Mouse (Mus musculus): ENCODE data around the gene Ntrk3. TPM values are rescaled to one million over a fixed set of nuclear protein-coding genes. Genes with fewer than 3 reads are reported as not detected.

Gene Ntrk3
- polyA plus RNA-seq, 1 experiment from 2014 or later: 0.24 TPM

DNA sequence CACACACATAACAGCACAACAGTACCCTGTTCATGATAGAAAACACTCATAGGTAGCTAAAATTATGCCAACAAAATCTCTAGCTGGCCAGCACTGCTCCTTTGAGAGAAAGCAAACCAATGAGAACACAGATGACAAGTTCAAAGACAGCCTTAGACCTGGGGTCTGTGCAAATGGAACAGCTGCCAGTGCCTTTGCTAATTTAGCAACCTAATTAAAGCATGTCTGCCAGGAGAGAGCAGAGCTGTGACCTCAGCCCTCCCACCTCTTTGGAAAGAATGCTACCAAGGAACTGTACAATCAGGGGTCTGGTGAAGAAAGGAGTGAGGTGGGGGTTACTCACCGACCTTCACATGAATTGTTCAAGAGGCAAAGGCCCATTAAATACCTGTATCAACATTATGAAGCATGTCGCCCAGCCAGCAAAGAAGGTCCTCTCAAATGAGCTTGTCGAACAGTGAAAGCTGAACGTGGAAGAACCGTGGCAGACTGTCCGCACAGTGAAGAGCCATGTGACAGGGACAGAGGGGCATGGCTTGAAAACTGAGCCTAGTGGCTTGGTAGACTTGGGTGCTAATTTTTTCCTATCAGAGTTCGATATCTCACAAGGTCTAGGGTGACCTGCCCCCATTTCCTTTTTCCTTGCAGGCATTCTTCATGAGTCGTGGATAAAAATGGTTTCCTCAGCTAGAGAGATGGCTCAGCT is 476.2 kb downstream of the Ntrk3 start:
- Histone ChIP-seq H3K9ac (no peak overlapping the region), H3K4me3 (no peak overlapping the region), H3K27ac (no peak overlapping the region), H3K9me3 (replicated peaks) (no peaks in the 10 kb centered on the region), H3K4me2 (no peak overlapping the region), H3K36me3 (no peaks in the 10 kb centered on the region), H3K27me3 (replicated peaks) (no peaks in the 10 kb centered on the region), H3K4me1 (no peaks in the 10 kb centered on the region)
- ATAC-seq: no peak
- WGBS (ENCODE audit: insufficient replicate concordance): 59% methylated on average over 8 of the region's 8 CpGs

DNA sequence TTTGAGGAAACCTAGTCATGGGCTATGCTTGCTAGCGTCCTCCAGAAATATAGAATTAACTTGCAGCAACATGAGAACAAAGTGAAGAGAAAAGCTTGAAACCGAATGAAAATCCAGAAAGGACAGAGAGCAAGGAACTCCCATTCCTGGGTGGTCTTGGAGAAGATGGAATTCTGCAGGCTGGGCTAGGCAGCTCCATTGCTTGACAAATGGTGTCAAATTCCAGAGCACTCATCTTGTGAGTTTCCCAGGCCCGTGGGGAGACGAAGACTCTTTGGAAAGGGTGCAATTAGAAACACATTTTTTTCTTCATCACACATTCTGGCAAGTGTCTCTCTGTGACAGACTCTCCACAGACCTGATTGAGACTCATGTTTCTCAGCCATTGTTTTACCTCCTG is 479.7 kb downstream of the Ntrk3 start:
- whole genome bisulfite sequencing (ENCODE audit: insufficient replicate concordance): 23% methylated on average over 4 of the region's 4 CpGs
- Histone ChIP-seq H3K4me3 (no peak overlapping the region), H3K9me3 (replicated peaks) (no peaks in the 10 kb centered on the region), H3K36me3 (no peaks in the 10 kb centered on the region), H3K27me3 (replicated peaks) (no peaks in the 10 kb centered on the region), H3K27ac (no peak overlapping the region), H3K4me2 (no peak overlapping the region), H3K9ac (no peak overlapping the region), H3K4me1 (no peaks in the 10 kb centered on the region)
- no peak for ATAC-seq

DNA sequence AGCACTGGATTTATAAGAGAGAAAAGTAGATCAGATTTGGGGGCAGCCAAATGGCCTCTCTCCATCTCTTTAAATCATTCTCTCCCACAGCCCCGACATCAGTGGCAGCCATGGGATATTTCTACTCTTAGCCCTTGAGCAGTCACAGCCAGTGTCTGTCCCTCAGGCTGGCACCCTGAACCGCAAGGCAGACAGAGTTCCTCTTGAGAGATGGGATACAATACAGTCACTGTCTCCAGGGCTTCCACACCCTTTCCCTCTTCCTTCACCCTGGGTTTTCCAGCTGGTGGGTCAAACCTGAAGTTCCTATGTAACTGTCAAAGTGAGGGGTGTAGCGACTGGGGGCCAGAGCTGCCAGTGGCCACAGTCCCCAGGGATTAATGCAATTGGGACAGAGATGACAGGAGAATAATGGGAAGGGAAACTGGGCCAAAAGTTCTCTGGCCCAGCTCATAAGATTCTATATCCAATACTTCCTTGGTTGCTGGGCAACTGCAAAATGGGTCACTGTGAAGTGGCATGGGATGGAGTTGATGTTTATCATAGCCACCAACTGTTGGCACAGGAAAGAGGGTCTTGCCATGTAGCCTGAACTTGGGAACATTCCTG is 483.9 kb downstream of the Ntrk3 start:
- Histone ChIP-seq H3K9me3 (replicated peaks) (no peaks in the 10 kb centered on the region), H3K4me3 (no peak overlapping the region), H3K27me3 (replicated peaks) (no peaks in the 10 kb centered on the region), H3K4me2 (no peak overlapping the region), H3K27ac (no peak overlapping the region), H3K36me3 (no peaks in the 10 kb centered on the region), H3K9ac (no peak overlapping the region), H3K4me1 (no peaks in the 10 kb centered on the region)
- WGBS (ENCODE audit: insufficient replicate concordance): 57% methylated on average over 3 of the region's 3 CpGs
- ATAC-seq: no peak

DNA sequence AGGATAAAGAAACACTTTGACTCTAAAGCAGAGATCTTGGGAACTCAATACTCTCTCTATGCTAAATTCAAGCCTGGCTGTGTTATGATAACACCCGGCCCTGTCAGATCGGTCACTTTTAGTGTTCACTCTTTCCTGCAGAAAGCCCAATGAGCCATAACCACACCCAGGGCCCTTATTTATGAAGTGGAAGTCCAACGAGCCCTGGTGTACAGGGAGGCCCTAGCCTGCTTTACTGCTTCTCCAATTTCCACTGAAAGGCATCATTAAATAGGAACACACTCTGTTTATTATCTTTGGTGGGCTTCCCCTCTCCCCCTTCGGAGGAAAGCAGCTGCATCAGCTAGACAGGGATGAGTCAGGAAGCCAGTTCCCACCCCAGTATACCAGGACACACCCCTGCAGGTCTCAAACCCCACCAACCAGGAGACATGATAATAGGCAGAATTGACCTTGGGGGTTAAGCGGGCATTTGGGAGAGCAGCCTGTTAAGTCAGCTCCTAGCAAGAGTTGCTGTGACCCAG is 489.6 kb downstream of the Ntrk3 start:
- Histone ChIP-seq H3K27ac (no peak overlapping the region), H3K9ac (no peak overlapping the region), H3K36me3 (no peaks in the 10 kb centered on the region), H3K4me1 (no peaks in the 10 kb centered on the region), H3K4me3 (no peak overlapping the region), H3K9me3 (replicated peaks) (no peaks in the 10 kb centered on the region), H3K27me3 (replicated peaks) (no peaks in the 10 kb centered on the region), H3K4me2 (no peak overlapping the region)
- no peak for ATAC-seq
- WGBS (ENCODE audit: insufficient replicate concordance): 59% methylated on average over 5 of the region's 5 CpGs

DNA sequence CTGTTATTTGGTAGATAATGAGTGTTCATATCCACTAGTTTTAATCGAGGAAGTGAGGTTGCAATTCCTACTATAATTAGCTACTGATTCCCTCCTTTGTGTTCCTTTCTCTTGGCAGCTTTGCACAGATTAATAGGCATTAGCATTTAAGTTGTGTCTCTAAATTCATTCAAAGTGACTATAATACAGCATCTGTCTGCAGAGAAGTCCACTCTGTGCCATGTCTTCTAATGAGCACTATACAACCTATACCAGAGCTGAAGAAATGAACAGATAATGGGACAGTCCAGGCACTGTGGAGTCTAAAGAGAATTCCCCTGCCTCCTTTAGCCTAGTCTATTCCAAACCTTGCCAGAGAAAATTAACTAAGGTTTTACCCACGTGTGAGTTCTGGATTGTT is 498.8 kb downstream of the Ntrk3 start:
- 43% methylated on average over 2 of the region's 2 CpGs for WGBS (ENCODE audit: insufficient replicate concordance)

DNA sequence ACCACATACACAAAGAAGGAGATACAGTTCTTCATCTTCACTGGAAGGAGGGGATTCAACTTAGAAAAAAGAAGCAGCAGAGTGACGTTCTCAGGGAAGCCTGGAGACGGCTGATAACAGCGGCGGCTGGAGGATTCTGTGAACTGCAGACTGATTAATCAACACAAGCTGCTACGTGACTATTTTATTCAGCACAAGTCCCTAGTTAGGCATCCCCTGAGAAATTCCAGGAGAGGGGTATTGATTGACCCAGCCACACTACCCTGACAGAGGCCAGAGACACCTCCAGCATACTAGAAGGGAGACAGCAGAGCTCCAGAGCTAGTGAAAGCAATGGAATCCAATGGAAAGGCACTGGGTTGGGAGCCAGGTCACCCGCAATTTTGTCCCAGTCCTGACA is 516.1 kb downstream of the Ntrk3 start:
- no peaks in the 10 kb centered on the region for H3K27me3 ChIP-seq (replicated peaks)
- no peaks in the 10 kb centered on the region for H3K4me1 ChIP-seq
- no peak overlapping the region for H3K4me3 ChIP-seq
- WGBS (ENCODE audit: insufficient replicate concordance): 23% methylated on average over 6 of the region's 6 CpGs
- no peaks in the 10 kb centered on the region for H3K9me3 ChIP-seq (replicated peaks)
- no peak overlapping the region for H3K27ac ChIP-seq
- H3K36me3 ChIP-seq: no peaks in the 10 kb centered on the region
- no peak for ATAC-seq
- no peak overlapping the region for H3K9ac ChIP-seq
- no peak overlapping the region for H3K4me2 ChIP-seq

More for the DNA sequence above, 498.8 kb downstream of the Ntrk3 start:
- ATAC-seq: no peak
- Histone ChIP-seq H3K4me2 (no peak overlapping the region), H3K4me1 (no peaks in the 10 kb centered on the region), H3K4me3 (no peak overlapping the region), H3K27ac (no peak overlapping the region), H3K36me3 (no peaks in the 10 kb centered on the region), H3K27me3 (replicated peaks) (no peaks in the 10 kb centered on the region), H3K9ac (no peak overlapping the region), H3K9me3 (replicated peaks) (no peaks in the 10 kb centered on the region)

DNA sequence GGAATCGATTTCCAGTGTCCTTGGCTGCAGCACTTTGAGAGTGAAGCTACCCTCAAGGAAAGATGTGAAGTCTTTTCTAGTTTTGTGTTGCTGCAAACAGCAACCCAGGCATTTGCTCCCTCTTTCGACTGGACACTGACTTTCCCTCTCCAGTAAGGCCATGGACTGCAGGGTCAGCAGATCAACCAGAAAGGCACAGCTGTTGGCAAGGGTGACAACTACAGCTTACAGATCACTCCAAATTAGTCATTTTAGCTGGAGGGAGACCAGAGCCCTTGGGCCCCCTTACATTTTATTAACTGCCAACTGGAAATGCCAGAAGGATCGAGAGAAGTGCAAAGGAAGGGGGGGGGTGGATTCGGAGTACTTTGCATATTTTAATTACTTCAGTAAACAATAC is 516.9 kb downstream of the Ntrk3 start:
- no peaks in the 10 kb centered on the region for H3K36me3 ChIP-seq
- no peak for ATAC-seq
- H3K9ac ChIP-seq: no peak overlapping the region
- no peaks in the 10 kb centered on the region for H3K4me1 ChIP-seq
- no peaks in the 10 kb centered on the region for H3K27me3 ChIP-seq (replicated peaks)
- H3K9me3 ChIP-seq (replicated peaks): no peaks in the 10 kb centered on the region
- no peak overlapping the region for H3K27ac ChIP-seq
- 49% methylated on average over 4 of the region's 4 CpGs for WGBS (ENCODE audit: insufficient replicate concordance)
- no peak overlapping the region for H3K4me3 ChIP-seq
- H3K4me2 ChIP-seq: no peak overlapping the region

DNA sequence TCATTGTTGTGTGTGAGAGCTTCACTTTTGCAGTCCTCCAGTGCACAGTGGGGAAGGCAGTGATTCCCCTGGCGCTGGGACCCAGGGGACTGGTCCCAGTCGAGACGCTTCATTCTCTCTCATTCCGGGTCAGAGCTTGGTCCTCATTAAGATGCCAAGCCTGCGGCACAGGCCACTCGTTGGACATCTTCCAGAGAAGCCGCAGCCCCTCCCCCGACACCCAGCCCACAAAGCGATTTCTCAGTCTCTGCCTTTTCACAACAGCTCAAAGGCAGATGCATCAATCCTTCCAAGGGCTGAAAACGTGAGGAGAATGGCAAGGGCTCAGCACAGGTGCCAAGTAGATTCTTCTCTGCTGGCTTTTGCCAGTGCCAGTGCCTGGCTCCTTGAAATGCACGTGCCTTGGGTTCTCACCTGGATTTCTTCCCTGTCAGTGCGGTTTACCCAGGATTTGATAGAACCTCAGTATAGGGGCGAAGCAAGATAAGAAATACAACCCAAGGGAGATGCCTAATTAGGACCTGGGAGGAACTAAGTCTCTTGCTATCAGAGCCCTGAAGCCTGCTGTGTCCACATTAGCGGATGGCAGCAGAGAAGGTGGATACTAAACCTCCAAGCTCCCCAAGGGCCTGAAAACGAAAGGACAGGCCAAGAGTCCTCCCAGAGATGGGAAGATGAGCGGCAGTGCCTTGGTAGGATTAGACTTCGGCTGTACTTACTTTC is 546.7 kb downstream of the Ntrk3 start:
- Histone ChIP-seq H3K4me3 (no peak overlapping the region), H3K4me1 (no peaks in the 10 kb centered on the region), H3K27me3 (replicated peaks) (no peaks in the 10 kb centered on the region), H3K36me3 (no peaks in the 10 kb centered on the region), H3K9ac (no peak overlapping the region), H3K9me3 (replicated peaks) (no peaks in the 10 kb centered on the region), H3K27ac (no peak overlapping the region), H3K4me2 (no peak overlapping the region)
- WGBS (ENCODE audit: insufficient replicate concordance): 19% methylated on average over 17 of the region's 17 CpGs
- ATAC-seq: no peak

DNA sequence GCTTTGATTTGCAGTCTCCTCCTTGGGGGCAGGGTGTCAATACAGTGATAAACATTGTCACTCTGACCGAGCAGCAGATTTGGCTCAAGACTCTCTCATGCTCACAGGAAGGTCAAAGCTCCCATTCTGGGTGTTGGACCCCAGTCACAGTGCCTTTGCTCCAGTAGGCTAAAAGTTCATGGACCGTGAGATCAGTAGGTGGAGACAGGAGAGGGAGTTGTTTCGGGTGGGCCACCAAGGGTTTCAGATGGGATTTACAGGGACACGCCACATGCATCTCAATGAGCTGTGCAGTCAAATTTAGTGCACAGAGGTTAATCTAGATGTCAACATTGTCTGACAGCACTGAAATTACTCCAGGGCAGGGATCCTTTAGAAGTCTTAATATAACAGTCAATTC is 552.2 kb downstream of the Ntrk3 start:
- no peak overlapping the region for H3K4me2 ChIP-seq

DNA sequence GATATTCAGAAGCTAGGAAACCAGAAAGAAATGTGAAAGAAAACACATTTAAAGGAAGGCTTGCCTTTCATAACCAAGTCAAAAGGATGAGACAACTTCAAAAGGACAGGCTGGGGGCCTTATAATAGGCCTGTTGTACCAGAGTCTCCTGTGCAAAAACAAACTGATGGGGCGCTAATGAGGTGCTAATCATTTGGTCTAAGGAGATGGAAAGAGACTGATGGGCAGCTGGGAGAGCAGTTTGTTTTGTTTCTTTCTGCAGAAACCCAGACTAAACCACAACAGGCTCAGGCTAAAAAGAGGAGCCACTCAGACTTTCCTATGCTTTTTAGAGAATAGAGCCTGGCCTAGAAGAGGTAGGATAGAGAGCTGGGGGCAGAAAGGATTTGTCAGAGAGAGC is 554.4 kb downstream of the Ntrk3 start:
- no peak overlapping the region for H3K27ac ChIP-seq
- H3K27me3 ChIP-seq (replicated peaks): no peaks in the 10 kb centered on the region
- no peaks in the 10 kb centered on the region for H3K4me1 ChIP-seq
- H3K9me3 ChIP-seq (replicated peaks): no peaks in the 10 kb centered on the region
- WGBS (ENCODE audit: insufficient replicate concordance): 9% methylated on average over 1 of the region's 1 CpGs
- H3K4me2 ChIP-seq: no peak overlapping the region
- no peak for ATAC-seq
- H3K9ac ChIP-seq: no peak overlapping the region
- H3K36me3 ChIP-seq: no peaks in the 10 kb centered on the region
- H3K4me3 ChIP-seq: no peak overlapping the region

More for the DNA sequence above, 552.2 kb downstream of the Ntrk3 start:
- WGBS (ENCODE audit: insufficient replicate concordance): 45% methylated on average over 4 of the region's 4 CpGs
- no peaks in the 10 kb centered on the region for H3K36me3 ChIP-seq
- H3K9ac ChIP-seq: no peak overlapping the region
- H3K4me3 ChIP-seq: no peak overlapping the region
- H3K9me3 ChIP-seq (replicated peaks): no peaks in the 10 kb centered on the region
- H3K27me3 ChIP-seq (replicated peaks): no peaks in the 10 kb centered on the region
- ATAC-seq: no peak
- H3K27ac ChIP-seq: no peak overlapping the region
- H3K4me1 ChIP-seq: no peaks in the 10 kb centered on the region

DNA sequence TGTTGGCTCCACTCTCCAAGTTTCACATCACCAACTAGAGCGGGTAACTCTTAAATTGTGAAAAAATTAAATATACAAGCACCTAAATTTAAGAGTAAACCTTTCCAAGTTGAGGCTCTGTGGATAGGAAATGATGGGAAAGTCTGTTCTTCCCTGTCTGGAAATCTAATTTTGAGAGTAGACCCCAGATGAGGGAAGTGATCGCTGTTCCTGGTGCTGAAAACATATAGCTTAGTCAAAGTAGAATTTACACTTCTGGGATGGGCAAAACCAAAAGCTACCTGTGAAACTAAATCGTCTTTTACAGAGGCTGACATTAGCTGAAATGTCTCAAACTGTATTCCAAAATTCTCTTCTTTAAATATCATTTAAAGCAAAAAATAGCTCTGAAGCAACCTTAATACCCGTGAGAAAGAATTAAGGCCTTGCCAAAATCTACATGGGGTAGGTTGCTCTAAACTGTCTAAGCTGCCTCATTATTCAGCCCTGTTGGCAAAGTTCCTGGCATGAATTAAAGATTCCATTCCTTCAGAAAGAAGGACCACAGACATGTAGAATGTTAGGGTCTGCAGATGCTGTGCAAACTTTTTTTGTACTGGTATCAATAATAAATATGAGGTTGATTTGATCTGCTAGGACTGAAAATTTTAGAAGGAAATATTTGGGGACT is 557.7 kb downstream of the Ntrk3 start:
- H3K9ac ChIP-seq: no peak overlapping the region
- no peaks in the 10 kb centered on the region for H3K4me1 ChIP-seq
- H3K4me3 ChIP-seq: no peak overlapping the region
- H3K9me3 ChIP-seq (replicated peaks): no peaks in the 10 kb centered on the region
- no peaks in the 10 kb centered on the region for H3K36me3 ChIP-seq
- no peak overlapping the region for H3K27ac ChIP-seq
- 65% methylated on average over 4 of the region's 4 CpGs for WGBS (ENCODE audit: insufficient replicate concordance)
- no peak overlapping the region for H3K4me2 ChIP-seq
- H3K27me3 ChIP-seq (replicated peaks): no peaks in the 10 kb centered on the region
- no peak for ATAC-seq
